Mouse (Mus musculus) ovary, postnatal 36 days (tissue): ENCODE data around the gene Olfr691.
"Not testable (repeated sequence)": the region's sequence is repeated elsewhere in the genome, so short reads cannot be mapped to it uniquely, and the experiment has no call there.

ENCODE experiments used
- DNase-seq: peaks from one replicate; pipeline ENCODE4 v3.0.0; 2022; ENCODE audit warnings: low spot score, mixed read lengths

Gene Olfr691

DNA sequence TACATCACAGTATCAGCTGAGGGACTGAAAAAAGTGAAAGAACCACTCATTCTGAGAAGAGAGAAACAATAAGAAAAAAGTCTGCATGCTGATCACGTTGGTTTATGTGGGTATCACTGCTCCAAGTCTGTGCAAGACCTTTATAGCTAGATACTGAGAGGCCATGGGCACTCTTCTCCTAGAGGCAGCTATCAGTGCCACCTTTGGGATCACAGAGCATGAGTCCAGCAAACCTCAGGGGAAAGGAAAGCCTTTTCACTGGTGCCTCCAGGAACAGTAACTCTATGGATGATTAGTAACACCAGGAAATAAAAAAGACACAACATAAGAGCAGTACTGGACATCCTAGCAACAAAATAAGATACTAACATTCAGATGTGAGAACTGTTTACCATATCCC is at the start of gene Olfr691:
Gene Olfr691 (minus strand): TSS at position 101 of the 400 bp plus-strand sequence.
- no peak for DNase-seq

DNA sequence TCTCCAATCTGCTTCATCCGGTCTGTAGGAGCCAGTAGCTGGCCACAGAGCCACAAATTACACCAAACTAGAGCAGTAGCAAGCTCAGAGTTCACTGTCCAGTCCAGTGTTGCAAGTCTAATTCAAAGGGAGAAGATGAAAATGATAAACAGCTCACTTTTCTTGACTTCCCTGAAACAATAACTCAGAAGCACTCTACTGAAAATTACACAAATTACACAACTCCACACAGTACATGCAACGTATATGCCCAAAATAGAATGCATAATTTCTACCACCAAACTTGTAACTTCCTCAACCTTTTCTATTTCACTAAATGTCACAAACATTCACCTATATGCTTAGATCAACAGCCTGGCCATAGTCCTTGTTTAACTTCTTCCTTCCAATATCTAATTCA is 48.2 kb upstream of the Olfr691 start:
- DNase-seq = no peak

DNA sequence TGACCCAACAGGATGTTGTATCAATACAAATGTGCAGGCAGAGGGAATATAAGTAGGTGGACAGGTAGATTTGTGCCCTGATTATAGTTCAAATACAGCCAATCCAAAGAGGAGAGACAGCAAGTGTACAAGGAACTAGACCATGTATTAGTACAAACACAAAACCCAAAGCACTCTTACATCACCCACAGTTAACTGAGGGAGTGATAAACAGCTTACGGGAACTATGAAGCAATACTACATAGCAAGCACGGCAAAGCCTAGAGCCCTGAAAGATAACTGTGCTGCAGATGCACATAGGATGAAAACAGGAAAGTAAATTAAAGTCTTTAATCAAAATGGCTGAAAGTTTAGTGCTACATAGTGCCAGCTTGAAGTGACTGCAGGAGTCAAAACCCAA is 45.6 kb upstream of the Olfr691 start:
- DNase-seq = no peak

DNA sequence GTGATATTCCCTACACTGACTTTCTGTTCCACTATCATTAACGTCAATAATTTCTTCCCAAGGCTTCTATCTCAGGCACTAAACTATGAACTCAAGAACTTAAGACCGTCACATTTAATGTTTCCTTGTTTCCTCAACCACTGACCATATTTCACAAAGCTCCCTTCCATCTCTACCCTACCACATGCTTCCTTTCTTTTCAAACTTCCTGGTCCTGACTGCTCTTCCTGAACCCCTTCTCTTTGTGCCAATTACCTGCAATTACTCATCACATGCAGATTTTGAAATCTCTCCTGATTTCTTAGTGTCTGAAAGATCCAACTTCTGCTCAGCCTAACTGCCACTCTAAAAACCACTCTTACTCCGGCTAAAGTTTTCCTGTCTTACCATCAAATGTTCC is 38.3 kb upstream of the Olfr691 start:
- no peak for DNase-seq

DNA sequence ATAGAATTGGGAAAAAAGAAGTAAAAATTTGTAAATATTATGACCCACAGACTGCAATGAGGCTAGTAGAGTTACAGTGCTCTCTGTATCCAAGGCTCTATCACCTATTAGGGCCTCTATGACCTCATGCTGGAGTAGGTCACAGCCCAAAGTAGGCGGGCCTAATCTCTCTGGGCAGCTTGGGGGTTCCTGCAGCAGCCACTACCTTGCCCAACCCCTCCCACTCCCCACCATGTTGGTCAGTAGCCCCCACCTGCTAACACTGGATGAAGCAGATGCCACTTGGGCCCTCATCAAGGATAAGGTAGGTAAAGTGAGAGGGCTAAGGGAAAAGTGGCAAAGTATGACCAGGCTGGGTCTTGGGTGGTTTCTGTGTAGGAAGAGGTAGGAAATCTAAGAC is 32.8 kb upstream of the Olfr691 start, which contains the start of gene Gm5901:
Gene Gm5901 (plus strand): TSS at position 173 of the 400 bp plus-strand sequence.
- DNase-seq = no peak

DNA sequence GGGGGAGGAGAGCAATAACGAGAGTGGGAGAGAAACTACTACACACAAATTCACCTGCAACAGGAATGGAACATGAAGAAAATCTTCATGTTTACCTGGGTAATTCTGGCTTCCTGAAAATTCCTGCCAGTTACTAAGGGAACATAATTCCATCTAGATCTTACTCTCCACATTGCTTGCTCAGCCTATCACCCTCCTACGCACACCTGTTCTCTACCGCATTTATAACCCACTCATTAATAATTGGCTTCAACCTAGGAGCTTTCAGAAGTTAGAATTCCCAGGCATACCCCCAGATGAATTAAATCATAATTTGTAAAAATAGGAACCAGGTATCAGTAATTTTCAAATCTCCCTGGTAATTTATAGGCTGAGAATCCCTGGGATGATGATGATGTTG is 31.9 kb upstream of the Olfr691 start:
- no peak for DNase-seq

DNA sequence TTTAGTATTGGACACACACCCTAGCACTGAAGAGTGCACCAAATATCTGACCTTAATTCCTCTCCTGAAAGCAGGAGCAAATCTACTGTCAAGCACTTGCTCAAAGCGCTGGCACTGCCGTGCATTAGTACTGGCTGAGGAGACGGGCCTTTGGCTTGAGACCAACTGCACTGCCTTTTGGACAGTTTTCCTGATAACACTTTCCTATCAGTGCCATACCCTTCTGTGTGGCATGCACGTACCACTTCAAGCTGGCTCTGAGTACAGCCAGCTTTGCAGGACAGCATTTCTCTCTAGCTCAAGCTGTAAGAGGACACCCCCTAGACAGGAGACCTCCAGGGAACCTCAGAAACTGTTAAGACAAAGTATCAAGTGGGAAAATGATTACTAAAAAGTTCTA is 31.4 kb upstream of the Olfr691 start:
- DNase-seq = no peak

DNA sequence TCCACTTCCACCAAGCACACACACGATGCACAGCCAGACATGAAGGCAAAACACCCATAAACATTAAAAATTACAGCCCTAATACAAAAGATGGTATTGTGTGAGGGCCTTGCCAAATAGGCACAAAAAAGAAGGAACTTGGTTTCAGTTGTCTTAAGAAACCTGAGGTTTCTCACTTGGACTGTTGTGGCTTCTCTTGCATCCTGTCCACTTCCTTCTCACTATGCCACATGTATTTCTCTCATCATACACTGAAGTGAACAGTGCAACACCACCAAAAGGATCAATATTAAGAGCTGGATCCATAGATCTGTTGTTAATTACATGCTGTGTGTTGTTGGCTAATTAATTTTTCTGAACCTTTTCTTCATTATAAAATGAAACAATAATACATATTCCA is 30.8 kb upstream of the Olfr691 start:
- DNase-seq = no peak

DNA sequence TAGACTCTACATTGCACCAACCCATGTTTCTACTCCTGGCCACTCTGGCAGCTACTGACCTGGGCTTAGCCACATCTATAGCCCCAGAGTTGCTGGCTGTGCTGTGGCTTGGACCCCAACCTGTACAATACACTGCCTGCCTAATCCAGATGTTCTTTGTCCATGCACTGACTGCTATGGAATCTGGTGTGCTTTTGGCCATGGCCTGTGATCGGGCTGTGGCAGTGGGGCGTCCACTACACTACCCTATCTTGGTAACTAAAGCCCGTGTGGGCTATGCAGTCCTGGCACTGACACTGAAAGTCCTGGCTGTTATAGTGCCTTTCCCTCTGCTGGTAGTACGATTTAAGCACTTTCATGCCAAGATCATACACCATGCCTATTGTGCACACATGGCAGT is 26.5 kb upstream of the Olfr691 start:
- no peak for DNase-seq

DNA sequence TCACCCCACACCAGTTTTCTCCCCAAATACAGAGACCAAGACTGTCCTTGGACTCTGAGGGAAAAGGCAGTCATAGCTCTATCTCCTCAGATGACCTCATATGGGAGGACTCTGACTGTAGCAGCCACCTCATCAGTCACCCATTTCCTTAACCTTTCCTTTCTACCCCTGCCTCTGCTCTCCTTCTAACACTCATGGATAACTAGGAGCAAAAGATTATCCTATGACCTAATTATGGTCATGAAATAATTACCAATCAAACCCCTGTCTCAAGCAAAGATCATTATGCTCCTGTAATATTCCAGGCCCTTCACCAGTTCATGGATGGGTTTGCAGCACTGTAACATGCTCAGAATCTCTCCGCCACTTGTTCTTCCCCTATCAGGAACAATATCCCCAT is 25.9 kb upstream of the Olfr691 start, which contains the start of gene Olfr692:
Gene Olfr692 (plus strand): TSS at position 301 of the 400 bp plus-strand sequence.
- no peak for DNase-seq

- DNase-seq = no peak
These were observed 25.2 kb upstream of the Olfr691 start for GRCm38 (mm10) chr7:105367268-105367667.

DNA sequence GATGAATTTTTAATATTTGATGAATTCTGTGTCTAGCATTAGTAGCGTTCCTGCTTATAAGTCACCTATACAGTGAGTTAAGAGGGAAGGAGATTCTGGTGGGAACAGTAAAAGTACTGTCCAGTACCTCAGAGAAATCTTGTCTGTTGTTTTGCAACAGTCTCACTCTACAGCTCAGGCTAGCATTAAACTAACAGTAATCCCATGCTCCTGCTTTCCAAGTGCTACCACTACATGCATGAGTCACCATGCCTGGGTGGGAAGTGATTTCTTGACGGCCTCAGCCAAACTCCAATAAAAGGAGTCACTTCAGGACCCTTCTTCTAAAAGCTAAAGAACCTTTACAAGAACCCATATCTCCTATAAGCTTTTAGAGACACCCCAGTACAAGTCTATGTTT is 19.6 kb upstream of the Olfr691 start:
- DNase-seq = no peak

- not testable (repeated sequence) for DNase-seq
These were observed 14.4 kb upstream of the Olfr691 start for GRCm38 (mm10) chr7:105356487-105356886.

DNA sequence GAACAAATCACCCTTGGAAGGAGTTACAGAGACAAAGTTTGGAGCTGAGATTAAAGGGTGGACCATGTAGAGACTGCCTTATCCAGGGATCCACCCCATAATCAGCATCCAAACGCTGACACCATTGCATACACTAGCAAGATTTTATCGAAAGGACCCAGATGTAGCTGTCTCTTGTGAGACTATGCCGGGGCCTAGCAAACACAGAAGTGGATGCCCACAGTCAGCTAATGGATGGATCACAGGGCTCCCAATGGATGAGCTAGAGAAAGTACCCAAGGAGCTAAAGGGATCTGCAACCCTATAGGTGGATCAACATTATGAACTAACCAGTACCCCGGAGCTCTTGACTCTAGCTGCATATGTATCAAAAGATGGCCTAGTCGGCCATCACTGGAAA is 14.0 kb upstream of the Olfr691 start:
- DNase-seq = not testable (repeated sequence)

GRCm38 (mm10) chr7:105342752-105343151 is 682 bp upstream of the Olfr691 start:
- DNase-seq = no peak

DNA sequence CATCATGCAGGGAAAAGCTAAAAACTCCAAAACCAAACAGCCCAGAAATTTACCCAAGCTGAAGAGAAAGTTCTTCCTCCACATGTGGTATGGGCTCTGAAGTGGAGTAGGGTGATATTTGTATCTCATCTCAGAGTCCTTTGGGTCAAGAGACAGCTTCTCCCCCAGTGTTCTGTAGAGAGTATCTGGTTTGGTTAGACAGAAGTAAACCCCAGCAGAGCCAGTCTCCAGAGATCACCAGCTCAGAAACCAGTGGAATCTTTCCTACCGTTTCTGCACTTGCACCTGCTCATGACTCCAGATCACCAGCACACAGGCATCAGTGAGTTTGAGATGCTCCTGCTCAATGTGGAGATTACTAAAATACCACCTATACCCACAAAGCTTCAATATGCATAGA is 8.1 kb downstream of the Olfr691 start, which contains the start of gene Olfr690:
Gene Olfr690 (minus strand): TSS at position 101 of the 400 bp plus-strand sequence.
- DNase-seq = no peak

DNA sequence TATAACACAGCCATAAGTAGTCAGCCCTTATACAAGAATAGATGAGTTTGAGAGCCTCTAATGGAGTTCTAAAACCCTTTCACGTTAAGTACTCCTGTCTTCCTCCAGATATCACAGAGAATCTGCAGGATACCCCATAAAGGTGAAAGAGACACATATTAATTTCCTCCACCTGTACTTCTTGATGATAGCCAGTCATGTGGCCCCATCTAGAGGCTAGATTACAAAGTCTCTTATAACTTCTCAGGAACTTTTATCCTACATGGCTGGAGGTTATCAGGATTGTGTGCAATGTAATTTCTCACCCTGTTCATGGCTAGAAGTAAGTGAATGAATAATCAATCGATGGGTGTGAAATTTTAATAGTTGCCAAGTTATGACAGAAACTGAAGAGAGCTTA is 16.8 kb downstream of the Olfr691 start:
- DNase-seq = no peak

DNA sequence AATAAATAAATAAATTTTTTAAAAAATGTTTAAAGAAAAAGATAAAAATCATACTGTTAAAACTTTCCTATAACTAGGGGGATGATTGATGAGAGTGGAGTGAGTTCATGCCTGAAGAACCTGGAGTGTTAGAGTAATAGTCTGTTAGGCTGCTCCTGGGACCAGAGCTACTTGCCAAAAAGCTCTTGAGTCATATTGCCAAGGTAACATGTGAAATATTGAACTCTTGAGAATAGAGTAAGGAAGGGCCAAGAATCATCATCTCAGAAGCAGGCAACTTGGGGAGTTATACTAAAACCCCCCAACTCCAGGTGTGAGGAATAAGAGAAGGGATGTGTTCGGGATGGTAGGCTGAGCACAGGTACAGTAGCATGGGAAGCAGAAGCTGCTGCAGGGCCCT is 31.2 kb downstream of the Olfr691 start, which contains the start of gene Olfr689:
Gene Olfr689 (plus strand): TSS at position 301 of the 400 bp plus-strand sequence.
- DNase-seq = no peak

DNA sequence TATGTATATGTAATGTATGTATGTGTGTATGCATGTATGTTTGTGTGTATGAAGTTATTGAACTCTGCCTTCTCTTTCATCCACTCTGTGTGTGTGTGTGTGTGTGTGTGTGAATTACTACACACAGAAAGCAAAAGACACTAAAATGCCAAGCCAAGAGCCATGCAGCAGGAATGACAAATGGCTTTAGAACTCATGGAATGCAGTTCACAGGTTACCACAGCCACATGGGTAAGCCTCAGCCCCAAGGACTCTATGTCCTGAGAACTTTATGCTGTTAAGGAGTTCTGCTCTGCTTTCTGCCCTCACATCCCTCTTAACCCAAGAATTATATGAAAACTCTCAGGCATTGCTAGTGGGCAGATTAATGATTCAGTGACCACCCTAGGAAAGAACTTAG is 52.0 kb downstream of the Olfr691 start:
- no peak for DNase-seq

DNA sequence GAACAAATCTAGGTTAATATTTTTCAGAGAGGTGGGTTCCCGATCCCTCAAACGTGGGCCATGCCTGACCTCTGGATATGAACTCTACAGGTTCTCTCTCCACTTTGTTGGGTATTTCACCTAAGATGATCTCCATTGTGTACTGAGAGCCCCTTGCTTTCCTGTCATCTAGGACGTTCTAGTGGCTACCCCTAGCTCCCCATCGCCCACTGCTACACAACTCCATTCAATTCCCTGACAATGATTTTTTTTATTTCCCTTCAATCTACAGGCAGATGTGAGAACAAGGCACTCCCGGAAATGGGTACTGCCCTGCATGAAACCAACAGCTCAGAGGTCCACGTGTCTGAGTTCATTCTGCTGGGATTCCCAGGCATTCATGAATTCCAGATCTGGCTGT is 54.3 kb downstream of the Olfr691 start, which contains the start of gene Olfr688:
Gene Olfr688 (plus strand): TSS at position 301 of the 400 bp plus-strand sequence.
- DNase-seq = no peak
